Mouse (Mus musculus) testis, postnatal 10 days (tissue): ENCODE results near the gene Olfr1245.
"Not testable (repeated sequence)": the region's sequence is repeated elsewhere in the genome, so short reads cannot be mapped to it uniquely, and the experiment has no call there.

ENCODE experiments used
- DNase-seq: peaks from one replicate; pipeline ENCODE4 v3.0.0; 2021; ENCODE audit warnings: low spot score

Olfr1245 gene

DNA sequence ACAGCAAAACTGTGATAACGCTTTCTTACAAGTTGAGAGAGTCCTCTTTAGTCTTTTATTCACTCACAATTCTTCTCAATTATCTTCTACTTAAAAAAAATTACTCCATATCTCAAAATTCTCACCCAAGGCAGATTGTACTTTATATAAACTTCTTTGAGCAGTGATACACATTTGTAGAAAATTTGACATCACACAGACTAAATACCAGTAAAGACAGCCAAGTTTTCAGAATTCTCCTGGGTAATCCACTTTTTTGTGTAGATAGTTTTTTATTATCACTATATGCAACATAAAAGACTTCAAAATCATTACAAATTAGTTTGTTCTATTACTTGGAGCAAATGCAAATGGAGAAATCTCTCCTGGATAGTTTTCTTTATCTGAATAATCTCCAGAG lies at the start of gene Olfr1245:
Gene Olfr1245 (minus strand): TSS at position 101 of the 400 bp plus-strand sequence.
- no peak for DNase-seq

DNA sequence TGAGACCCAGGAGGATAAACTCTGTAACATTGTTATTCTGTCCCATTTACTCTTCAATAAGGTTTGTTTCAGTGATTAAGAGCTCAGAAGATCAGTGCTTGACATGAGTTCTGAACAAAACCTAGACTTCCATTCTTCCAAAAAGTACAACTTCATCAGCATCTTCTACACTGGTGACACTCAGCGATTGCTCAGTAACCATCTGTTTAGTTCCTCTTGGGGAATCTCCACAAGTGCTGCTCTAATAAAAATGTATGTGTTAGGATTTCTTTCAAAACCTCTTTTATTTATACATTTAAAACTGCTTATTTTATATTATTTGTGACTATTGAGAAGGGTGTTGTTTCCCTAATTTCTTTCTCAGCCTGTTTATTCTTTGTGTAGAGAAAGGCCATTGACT lies 39.9 kb upstream of the Olfr1245 start, which contains the start of gene Olfr1248:
Gene Olfr1248 (minus strand): TSS at position 101 of the 400 bp plus-strand sequence.
- not testable (repeated sequence) for DNase-seq

DNA sequence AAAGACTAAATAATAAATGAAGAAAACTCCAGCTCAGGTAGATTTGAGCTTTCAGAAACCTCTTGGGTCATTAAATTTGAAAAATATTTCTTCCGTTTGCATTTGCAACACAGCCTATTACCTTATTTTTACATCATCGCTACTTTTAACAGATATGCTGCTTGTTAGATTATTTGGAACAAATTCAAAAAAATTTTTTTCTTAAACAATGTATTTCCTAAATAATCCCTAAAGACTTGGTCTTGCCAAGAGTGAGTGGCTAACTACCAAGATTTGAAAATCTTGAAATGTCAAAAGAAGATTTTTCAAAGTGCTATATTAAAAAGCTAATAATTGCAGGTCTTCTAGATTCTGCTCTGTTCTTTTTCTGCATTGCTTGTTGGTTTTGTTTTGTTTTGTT lies 35.8 kb upstream of the Olfr1245 start, which contains the start of gene Olfr1247:
Gene Olfr1247 (minus strand): TSS at position 101 of the 400 bp plus-strand sequence.
- no peak for DNase-seq

DNA sequence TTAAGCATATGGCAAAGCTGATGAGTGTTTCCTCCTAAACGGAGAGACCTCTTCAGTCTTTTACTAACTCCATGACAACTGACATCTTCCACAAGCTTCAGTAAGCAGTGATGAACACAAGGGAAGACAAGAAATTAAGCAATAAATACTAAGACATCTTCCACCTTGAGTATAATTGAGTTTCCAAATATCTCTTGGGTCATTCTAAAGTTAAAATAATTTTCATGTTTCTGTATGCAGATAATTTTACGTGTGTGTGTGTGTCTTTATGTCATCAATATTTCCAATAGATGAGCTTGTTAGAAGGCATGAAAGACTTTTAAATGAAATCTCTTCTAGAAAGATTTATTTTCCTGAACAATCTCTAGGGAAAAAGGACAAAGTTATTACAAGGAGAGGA lies 14.8 kb upstream of the Olfr1245 start, which contains the start of gene Olfr1246:
Gene Olfr1246 (minus strand): TSS at position 101 of the 400 bp plus-strand sequence.
- DNase-seq = no peak

DNA sequence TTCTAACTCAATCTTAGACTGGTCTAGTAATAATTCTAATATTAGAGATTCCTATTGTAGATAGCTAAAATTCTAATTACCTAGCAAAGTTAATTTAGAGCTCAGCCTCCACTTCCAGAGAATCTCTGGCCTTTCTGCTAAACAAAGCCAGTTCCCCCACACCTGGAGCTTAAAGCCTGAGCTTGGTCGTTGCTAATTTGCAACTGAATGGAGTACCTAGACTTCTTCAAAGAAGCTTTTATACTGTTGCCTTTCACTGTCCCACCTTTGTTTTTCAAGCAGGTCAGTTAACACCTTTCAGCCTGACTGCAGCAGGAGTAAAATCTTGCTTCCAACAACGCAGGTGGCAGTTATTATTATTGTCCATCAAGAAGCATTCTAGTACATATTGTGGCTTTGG lies 15.5 kb downstream of the Olfr1245 start:
- DNase-seq = not testable (repeated sequence)

DNA sequence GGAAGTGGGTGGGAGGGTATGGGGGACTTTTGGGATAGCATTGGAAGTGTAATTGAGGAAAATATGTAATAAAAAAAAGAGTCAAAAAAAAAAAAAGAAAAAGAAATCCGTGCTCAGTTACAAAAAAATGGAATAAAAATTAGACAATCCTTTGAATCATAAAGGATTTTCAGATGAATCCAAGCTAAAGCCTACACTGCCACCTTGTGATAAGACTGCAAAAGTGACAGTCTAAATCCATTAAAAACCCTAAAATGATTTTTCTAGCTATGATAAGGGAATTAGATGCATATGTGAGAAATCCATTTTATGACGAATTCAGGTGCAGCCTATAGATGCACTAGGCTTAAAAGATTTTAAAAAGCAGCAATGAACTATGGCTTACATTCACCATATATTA lies 33.7 kb downstream of the Olfr1245 start:
- DNase-seq = no peak

DNA sequence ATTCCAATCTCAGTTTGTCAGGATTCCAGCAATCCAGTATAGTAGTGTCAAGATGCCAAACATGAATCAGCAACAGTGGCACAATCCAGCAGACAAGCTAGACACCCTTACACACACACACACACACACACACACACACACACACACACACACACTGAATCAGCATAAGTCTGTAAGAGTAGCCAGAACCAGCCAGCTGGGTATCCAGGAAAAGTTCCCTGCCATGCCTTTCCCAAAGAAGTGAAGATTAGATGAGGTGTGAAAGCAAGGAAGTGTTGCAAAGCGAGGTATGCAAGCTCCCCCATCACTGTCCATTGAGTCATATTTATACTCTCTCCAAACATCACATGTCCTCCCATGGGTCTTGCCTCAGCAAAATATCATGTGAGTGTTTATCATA lies 38.3 kb downstream of the Olfr1245 start:
- DNase-seq = no peak

DNA sequence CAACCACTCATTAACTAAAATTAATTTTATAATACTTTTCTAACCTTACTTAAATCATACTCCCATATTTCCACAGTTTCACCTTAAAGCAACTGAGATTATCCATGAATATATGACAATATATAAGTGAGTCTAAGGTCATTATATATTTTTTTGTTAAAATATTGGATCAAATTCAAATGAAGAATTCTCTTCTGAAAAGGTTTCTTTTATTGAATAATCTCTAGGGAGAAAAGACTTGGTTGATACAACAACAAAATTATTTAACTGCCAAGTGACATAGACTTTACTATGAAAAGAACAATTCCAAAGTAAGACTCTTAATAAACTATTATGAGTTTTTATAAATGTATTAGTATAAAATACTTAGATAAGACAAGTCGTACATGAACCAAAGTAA lies 46.9 kb downstream of the Olfr1245 start, which contains the start of gene Olfr1243:
Gene Olfr1243 (minus strand): TSS at position 101 of the 400 bp plus-strand sequence.
- no peak for DNase-seq
